Mouse (Mus musculus): ENCODE measurements around the gene Raet1e. TPM values are rescaled to one million over a fixed set of nuclear protein-coding genes. Genes with fewer than 3 reads are reported as not detected.
"Not testable (repeated sequence)": the region's sequence is repeated elsewhere in the genome, so short reads cannot be mapped to it uniquely, and the experiment has no call there.

The Raet1e gene
- total RNA-seq, 1 experiment, result 13.9 TPM

DNA sequence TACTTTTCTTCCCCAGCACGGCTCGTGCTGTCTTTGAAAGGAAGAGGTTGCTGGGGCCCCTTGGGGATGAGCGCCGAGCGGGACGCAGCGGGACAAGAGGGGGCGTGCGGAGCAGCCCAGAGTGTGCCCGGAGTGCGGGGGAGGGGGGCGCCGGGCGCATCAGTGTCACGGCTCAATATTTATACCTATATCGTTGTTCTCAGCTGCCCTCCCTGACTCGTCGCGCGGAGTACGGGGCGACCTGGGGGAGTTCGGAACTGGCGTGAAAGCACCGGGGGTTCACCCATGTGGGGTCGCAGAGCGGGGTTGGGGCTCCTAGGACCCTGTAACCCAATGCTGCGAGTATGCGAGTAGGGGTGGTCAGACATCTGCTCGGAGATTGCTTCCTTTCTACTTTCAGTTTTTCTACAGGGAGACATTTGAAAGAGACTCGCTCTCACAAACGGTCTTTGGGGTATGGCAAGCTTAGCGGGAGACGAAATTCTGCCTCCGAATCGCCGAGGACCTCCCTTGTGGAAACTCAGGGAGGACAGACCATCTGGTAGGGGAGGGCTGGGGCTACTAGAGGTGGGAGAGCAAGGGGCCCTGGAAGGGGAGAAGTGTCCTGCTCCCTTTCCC lies 9.2 kb upstream of the Raet1e start, which contains the start of gene E030030I06Rik:
E030030I06Rik (minus strand) TSS at position 198 of the 618 bp plus-strand sequence.
- Histone ChIP-seq H3K4me3 (ENCODE audit: insufficient read depth in 1 of 2, low read depth in 1 of 2, low read length in 2 of 2, poor library complexity in 1 of 2, severe bottlenecking in 1 of 2) (peak within 1 kb of the TSS; percentile 70 to 80), H3K27ac (ENCODE audit: insufficient read depth, low read depth, low read length, poor library complexity, severe bottlenecking) (no peak within 1 kb of the TSS), H3K9me3 (ENCODE audit: control insufficient read depth, insufficient read depth, low read depth, low read length) (no peaks in the 10 kb centered on the region), H3K4me1 (ENCODE audit: control insufficient read depth in 2 of 2, insufficient read depth in 2 of 2, low read length in 2 of 2, poor library complexity in 1 of 2) (no peaks in the 10 kb centered on the region), H3K36me3 (ENCODE audit: control insufficient read depth, insufficient read depth, low read length, poor library complexity, severe bottlenecking) (no peaks in the 10 kb centered on the region), H3K9ac (ENCODE audit: insufficient read depth, low read depth, low read length, poor library complexity, severe bottlenecking) (peak within 1 kb of the TSS; percentile 61)
- no peak for TF ChIP-seq MAFK (IDR thresholded peaks at IDR 0.05; ENCODE audit: insufficient read depth, low read depth, low read length)
- TF ChIP-seq HCFC1 (IDR thresholded peaks at IDR 0.05; ENCODE audit: borderline replicate concordance, insufficient read depth, low read length), result no peak
- TF ChIP-seq CHD2 (IDR thresholded peaks at IDR 0.05; ENCODE audit: low read depth, low read length), result no peak
- no peak for TF ChIP-seq ZNF384 (IDR thresholded peaks at IDR 0.05; ENCODE audit: low read depth, low read length)
- no peak for TF ChIP-seq ZC3H11A (IDR thresholded peaks at IDR 0.05; ENCODE audit: borderline replicate concordance, low read depth, low read length)
- in situ Hi-C loops (cut with MboI; ENCODE audit: low sequenced_read_pairs in 2 of 2, unreplicated experiment in 2 of 2), result no loop called here
- DNase-seq (ENCODE audit: low read depth, low spot score), result no peak

DNA sequence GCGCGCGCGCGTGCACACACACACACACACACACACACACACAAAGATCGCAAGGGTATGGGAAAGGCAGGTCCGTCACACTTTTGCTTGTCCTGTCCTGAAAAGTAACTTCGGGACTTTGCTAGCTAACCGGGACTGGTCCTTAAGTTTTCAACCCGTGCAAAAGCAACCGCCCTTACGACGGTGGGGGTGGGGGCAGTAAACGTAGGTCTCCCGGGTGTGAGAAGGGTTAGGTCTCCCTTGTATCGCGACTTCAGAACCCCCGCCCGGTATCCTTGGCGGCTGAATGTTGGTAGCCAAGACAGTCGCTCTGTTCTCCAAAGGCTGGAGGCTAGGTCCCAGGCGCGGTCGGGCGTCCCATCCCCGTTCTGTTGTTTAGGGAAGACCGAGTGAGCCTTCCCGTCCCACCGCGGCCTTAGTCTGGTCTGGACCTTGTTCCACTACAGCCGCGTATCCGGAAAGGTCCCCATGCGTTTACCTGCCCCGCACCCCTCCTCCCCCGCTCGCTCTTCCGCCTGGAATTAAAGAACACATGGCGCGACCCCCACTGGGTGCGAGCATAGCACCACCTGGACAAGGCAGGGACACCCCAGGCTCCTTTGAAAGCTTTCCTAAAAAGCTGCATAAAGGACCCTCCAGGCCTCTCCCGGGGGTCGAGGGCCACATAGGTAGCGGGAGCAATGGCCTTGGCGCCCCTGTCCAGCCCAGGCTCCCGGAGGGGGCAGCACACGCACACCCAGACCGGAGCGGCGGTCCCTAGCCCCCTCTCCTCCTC lies 8.5 kb upstream of the Raet1e start:
- Histone ChIP-seq H3K9ac (ENCODE audit: insufficient read depth, low read depth, low read length, poor library complexity, severe bottlenecking) (no peak overlapping the region; the same call in 1 of the 2 replicates), H3K27ac (ENCODE audit: insufficient read depth, low read depth, low read length, poor library complexity, severe bottlenecking) (no peak overlapping the region), H3K36me3 (ENCODE audit: control insufficient read depth, insufficient read depth, low read length, poor library complexity, severe bottlenecking) (no peaks in the 10 kb centered on the region), H3K4me1 (ENCODE audit: control insufficient read depth in 2 of 2, insufficient read depth in 2 of 2, low read length in 2 of 2, poor library complexity in 1 of 2) (peaks cover 0 to under 1% of the 10 kb centered on the region in 2 experiments; a peak in 1 of 4 replicates), H3K4me3 (ENCODE audit: insufficient read depth in 1 of 2, low read depth in 1 of 2, low read length in 2 of 2, poor library complexity in 1 of 2, severe bottlenecking in 1 of 2) (peak overlapping the region; percentile 70 to 80; a peak in 3 of 4 replicates), H3K9me3 (ENCODE audit: control insufficient read depth, insufficient read depth, low read depth, low read length) (no peaks in the 10 kb centered on the region)
- DNase-seq (ENCODE audit: low read depth, low spot score), result no peak
- in situ Hi-C loops (cut with MboI; ENCODE audit: low sequenced_read_pairs in 2 of 2, unreplicated experiment in 2 of 2), result no loop called here
- no peak for TF ChIP-seq CHD2 (IDR thresholded peaks at IDR 0.05; ENCODE audit: low read depth, low read length)
- TF ChIP-seq MAFK (IDR thresholded peaks at IDR 0.05; ENCODE audit: insufficient read depth, low read depth, low read length), result no peak

DNA sequence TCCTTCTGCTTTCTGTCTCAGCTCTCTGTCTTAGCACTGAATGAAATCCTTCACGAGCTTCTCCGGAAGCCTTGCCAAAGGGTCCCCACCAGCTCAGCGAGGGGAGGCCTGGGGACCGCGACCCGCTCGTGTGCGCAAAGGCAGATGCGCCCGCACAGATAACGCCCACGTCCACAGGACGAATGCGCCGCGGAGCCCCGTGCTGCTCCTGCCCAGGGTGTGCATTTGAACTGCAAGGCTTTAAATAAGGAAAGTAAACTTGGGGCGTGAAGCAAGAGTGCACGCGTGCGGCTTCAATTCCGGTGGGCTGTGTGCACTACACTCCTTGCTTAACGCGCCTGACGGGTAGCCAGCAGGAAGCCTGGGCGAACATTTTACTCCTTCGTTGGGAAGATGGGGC lies 7.8 kb upstream of the Raet1e start:
- no peak for DNase-seq (ENCODE audit: low read depth, low spot score)
- peak overlapping the region; percentile 42 to 69; a peak in 3 of 4 replicates for H3K4me3 ChIP-seq (ENCODE audit: insufficient read depth in 1 of 2, low read depth in 1 of 2, low read length in 2 of 2, poor library complexity in 1 of 2, severe bottlenecking in 1 of 2)
- H3K36me3 ChIP-seq (ENCODE audit: control insufficient read depth, insufficient read depth, low read length, poor library complexity, severe bottlenecking), result no peaks in the 10 kb centered on the region
- in situ Hi-C loops (cut with MboI; ENCODE audit: low sequenced_read_pairs in 2 of 2, unreplicated experiment in 2 of 2), result no loop called here
- no peaks in the 10 kb centered on the region for H3K9me3 ChIP-seq (ENCODE audit: control insufficient read depth, insufficient read depth, low read depth, low read length)
- H3K9ac ChIP-seq (ENCODE audit: insufficient read depth, low read depth, low read length, poor library complexity, severe bottlenecking), result no peak overlapping the region; the same call in 1 of the 2 replicates
- H3K27ac ChIP-seq (ENCODE audit: insufficient read depth, low read depth, low read length, poor library complexity, severe bottlenecking), result no peak overlapping the region
- peaks cover 0 to 2% of the 10 kb centered on the region in 2 experiments; a peak in 2 of 4 replicates for H3K4me1 ChIP-seq (ENCODE audit: control insufficient read depth in 2 of 2, insufficient read depth in 2 of 2, low read length in 2 of 2, poor library complexity in 1 of 2)
- TF ChIP-seq CHD2 (IDR thresholded peaks at IDR 0.05; ENCODE audit: low read depth, low read length) (no peak), MAFK (IDR thresholded peaks at IDR 0.05; ENCODE audit: insufficient read depth, low read depth, low read length) (no peak), ZC3H11A (IDR thresholded peaks at IDR 0.05; ENCODE audit: borderline replicate concordance, low read depth, low read length) (no peak), ZNF384 (IDR thresholded peaks at IDR 0.05; ENCODE audit: low read depth, low read length) (no peak), HCFC1 (IDR thresholded peaks at IDR 0.05; ENCODE audit: borderline replicate concordance, insufficient read depth, low read length) (no peak)

DNA sequence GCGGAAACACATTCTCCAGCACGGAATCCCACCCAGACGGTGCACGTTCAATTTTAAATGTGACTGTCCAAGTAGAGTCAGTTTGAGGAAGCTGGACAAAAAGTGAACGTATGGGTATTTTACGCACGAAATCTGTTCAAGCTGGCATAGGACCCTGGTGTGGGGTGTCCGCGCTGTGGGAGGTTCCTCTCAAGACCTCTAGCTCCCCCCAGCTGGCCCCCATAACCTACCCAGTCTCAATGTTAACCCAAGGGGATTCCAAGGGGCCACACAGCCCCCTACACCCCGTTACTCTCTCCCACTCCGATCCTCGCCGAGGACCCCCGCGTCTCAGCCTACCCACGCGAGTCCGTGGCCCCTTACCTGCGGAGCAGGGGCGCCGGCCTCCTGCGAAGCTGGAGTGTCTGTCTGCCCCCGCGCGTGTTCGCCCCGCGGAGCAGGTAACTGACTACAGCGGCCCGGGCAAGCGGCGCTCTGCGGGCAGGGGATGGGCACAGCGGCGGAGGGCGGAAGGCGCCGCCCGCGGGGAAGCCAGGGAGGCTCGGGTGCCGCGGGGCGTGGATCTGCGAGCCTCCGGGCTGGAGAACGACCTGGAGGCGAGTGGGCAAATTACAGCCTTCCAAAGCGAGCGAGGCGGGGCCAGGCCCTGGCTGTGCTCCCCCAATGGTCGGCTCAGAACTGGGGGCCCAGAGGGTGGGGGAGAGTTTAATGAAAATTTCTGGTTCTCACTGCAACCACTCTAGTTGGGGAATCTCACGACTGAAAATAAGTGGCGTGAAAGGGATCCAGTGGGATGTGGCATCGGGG lies 7.1 kb upstream of the Raet1e start:
- H3K9ac ChIP-seq (ENCODE audit: insufficient read depth, low read depth, low read length, poor library complexity, severe bottlenecking); H3K27ac ChIP-seq (ENCODE audit: insufficient read depth, low read depth, low read length, poor library complexity, severe bottlenecking); H3K36me3 ChIP-seq (ENCODE audit: control insufficient read depth, insufficient read depth, low read length, poor library complexity, severe bottlenecking); in situ Hi-C loops (cut with MboI; ENCODE audit: low sequenced_read_pairs in 2 of 2, unreplicated experiment in 2 of 2); DNase-seq (ENCODE audit: low read depth, low spot score); H3K4me1 ChIP-seq (ENCODE audit: control insufficient read depth in 2 of 2, insufficient read depth in 2 of 2, low read length in 2 of 2, poor library complexity in 1 of 2); H3K9me3 ChIP-seq (ENCODE audit: control insufficient read depth, insufficient read depth, low read depth, low read length): not testable (repeated sequence)
- peak overlapping the region; percentile 38 to 39; a peak in 3 of 4 replicates for H3K4me3 ChIP-seq (ENCODE audit: insufficient read depth in 1 of 2, low read depth in 1 of 2, low read length in 2 of 2, poor library complexity in 1 of 2, severe bottlenecking in 1 of 2)

DNA sequence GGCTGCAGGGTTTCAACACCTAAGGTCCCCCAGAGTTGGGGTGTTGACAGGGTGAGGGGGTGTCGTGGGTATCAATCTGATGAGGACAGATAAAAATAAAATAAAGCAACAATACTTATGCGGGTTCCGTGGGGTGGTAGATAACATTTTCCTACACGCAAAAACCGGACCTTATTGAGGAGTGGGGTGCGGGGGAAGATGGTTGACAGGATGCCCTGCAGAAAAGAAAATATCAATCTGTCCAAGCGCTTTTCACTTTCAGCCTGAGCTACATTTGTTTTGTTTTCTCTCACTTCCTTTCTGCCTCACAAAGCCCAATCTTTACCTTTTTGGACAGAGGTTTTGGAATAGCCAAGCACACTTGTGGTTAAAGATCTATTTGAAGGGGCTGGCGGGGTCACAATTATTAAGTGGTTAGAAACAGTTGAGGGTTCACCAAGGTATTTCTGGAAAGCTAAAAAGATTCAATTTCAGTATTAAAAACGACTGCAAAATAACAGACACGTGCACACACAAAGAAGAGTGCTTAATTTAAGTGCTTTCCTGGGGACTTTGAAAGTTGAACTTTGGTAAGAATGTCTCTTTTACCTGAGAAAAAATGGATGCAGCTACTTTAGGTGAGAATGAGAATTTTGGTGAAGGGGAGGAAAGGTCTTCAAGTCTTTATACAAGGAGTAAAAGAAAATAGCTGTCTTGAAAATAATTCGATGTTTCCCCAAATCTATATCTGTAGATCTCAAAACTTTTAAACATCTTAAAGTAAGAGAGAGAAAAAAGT lies 6.3 kb upstream of the Raet1e start:
- H3K4me3 ChIP-seq (ENCODE audit: insufficient read depth in 1 of 2, low read depth in 1 of 2, low read length in 2 of 2, poor library complexity in 1 of 2, severe bottlenecking in 1 of 2); H3K4me1 ChIP-seq (ENCODE audit: control insufficient read depth in 2 of 2, insufficient read depth in 2 of 2, low read length in 2 of 2, poor library complexity in 1 of 2); H3K36me3 ChIP-seq (ENCODE audit: control insufficient read depth, insufficient read depth, low read length, poor library complexity, severe bottlenecking); DNase-seq (ENCODE audit: low read depth, low spot score); H3K27ac ChIP-seq (ENCODE audit: insufficient read depth, low read depth, low read length, poor library complexity, severe bottlenecking); in situ Hi-C loops (cut with MboI; ENCODE audit: low sequenced_read_pairs in 2 of 2, unreplicated experiment in 2 of 2); H3K9ac ChIP-seq (ENCODE audit: insufficient read depth, low read depth, low read length, poor library complexity, severe bottlenecking); H3K9me3 ChIP-seq (ENCODE audit: control insufficient read depth, insufficient read depth, low read depth, low read length): not testable (repeated sequence)

DNA sequence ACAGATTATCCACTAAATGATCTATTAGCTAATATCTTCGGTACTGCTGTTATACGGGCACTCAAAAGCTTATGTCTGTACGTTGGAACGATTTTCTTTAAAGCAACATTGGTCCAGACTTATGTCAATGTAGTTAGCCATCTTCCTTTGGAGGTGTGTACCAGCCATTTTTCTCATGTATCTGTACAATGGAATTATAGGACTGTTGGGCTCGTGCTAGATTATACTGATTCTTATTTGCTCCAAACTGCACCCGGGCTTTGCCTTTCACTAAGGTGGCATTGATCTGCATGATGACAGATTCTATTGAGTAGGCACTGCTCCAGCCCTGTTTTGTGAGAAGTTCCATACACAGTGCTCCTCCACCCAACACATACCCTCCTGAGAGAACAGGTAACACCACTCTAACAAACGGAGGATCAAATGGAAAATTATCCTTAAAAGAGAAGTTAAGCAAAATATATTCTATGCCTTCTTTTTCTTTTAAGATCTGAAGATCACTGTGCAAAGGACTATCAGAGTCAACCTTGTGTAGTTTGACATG lies 5.2 kb upstream of the Raet1e start:
- H3K27ac ChIP-seq (ENCODE audit: insufficient read depth, low read depth, low read length, poor library complexity, severe bottlenecking); H3K9ac ChIP-seq (ENCODE audit: insufficient read depth, low read depth, low read length, poor library complexity, severe bottlenecking); H3K9me3 ChIP-seq (ENCODE audit: control insufficient read depth, insufficient read depth, low read depth, low read length); H3K4me3 ChIP-seq (ENCODE audit: insufficient read depth in 1 of 2, low read depth in 1 of 2, low read length in 2 of 2, poor library complexity in 1 of 2, severe bottlenecking in 1 of 2); DNase-seq (ENCODE audit: low read depth, low spot score); H3K36me3 ChIP-seq (ENCODE audit: control insufficient read depth, insufficient read depth, low read length, poor library complexity, severe bottlenecking); in situ Hi-C loops (cut with MboI; ENCODE audit: low sequenced_read_pairs in 2 of 2, unreplicated experiment in 2 of 2); H3K4me1 ChIP-seq (ENCODE audit: control insufficient read depth in 2 of 2, insufficient read depth in 2 of 2, low read length in 2 of 2, poor library complexity in 1 of 2): not testable (repeated sequence)
